Mouse (Mus musculus): Measurements from ENCODE around the gene Gmcl1. TPM values are rescaled to one million over a fixed set of nuclear protein-coding genes. Genes with fewer than 3 reads are reported as not detected.
A peak's percentile ranks its signal among the peaks of the same experiment; 100 is the strongest.

Gene Gmcl1
- total RNA-seq (2014; rRNA removed; ENCODE audit: low replicate concordance) (5.1 and 12.1 TPM in 2 replicates), polyA plus RNA-seq (2015; fragmentation: Nextera tagmentation; extraction: Ambion mirVana) (7.0 and 8.0 TPM in 2 replicates)

DNA sequence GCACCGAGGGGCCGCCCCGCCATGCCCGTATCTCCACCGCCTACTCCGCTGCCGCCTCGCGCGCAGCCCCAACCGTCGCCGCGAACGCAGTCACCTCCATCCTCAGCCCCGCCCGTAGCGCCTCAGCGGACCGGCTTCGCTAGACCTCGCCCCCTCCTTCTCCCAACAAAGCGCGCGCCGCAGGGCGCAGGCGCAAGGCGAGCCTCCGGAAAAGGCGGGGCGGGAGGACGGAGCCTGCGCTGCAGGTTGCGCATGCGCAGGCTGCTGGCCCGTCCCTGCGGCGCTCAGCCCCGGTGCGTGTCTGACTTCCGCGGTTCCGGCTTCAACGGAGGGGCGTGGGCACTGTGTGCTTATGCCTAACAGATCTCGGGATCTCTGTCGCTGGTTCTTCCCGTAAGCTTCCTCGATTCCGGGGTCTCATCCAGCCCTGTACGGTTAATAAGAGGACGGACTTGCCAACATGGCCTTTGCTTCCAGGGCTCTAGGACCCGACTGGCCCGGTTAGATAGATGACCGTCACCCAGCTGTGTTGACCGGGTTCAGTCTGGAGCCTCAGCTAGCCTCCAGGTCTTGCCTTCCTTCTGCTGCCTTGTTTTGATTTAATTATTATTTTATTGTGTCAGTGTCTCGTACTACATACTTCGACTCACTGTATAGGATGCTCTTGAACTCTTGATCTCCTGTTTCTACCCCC lies at the start of gene Gmcl1:
Gene Gmcl1 (minus strand): TSS at position 201 of the 694 bp plus-strand sequence.
- peak within 1 kb of the TSS; percentile 76 for H3K27ac ChIP-seq (ENCODE audit: low read depth)
- H3K4me2 ChIP-seq (ENCODE audit: low read depth, low read length): peak within 1 kb of the TSS; percentile 99
- peak within 1 kb of the TSS; percentile 95 for H3K4me3 ChIP-seq (ENCODE audit: low read depth, low read length)
- H3K4me1 ChIP-seq (ENCODE audit: control insufficient read depth, insufficient read depth): no peaks in the 10 kb centered on the region
- DNase-seq (ENCODE audit: low spot score): peak; percentile 96
- no peaks in the 10 kb centered on the region for H3K9me3 ChIP-seq (replicated peaks; ENCODE audit: control insufficient read depth, low read length)
- WGBS: under 1% methylated on average over 57 of the region's 59 CpGs
- TF ChIP-seq EP300 (IDR thresholded peaks at IDR 0.05; ENCODE audit: low read depth) (no peak), CTCF (IDR thresholded peaks at IDR 0.05; ENCODE audit: low read depth) (no peak)
- no peaks in the 10 kb centered on the region for H3K27me3 ChIP-seq (ENCODE audit: control insufficient read depth, insufficient read depth, low read length)
- H3K36me3 ChIP-seq (replicated peaks; ENCODE audit: control insufficient read depth, insufficient read depth, low read length): no peaks in the 10 kb centered on the region
- ATAC-seq (ENCODE audit: insufficient read depth, low read depth): peak; percentile 94
- H3K9ac ChIP-seq (replicated peaks; ENCODE audit: low read depth, low read length): peak within 1 kb of the TSS; percentile 73

DNA sequence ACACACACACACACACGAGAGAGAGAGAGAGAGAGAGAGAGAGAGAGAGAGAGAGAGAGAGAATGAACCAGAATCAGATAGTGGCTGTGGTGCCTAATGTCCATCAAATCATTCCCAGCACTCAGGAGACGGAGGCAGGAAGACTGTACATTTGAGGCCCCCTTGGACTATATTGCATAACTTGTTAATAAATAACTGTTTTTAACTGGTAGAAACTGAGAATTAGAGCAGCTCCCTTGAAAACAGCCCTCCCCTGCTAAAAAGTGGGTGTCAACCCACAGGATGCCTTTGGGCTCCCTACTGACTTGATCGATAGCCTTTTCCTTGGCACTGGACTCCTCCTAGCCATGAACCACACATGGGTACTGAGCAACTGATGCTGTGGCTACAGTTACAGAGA lies 49.2 kb upstream of the Gmcl1 start:
- Histone ChIP-seq H3K27ac (ENCODE audit: low read depth) (no peak overlapping the region), H3K4me1 (ENCODE audit: control insufficient read depth, insufficient read depth) (no peaks in the 10 kb centered on the region), H3K36me3 (replicated peaks; ENCODE audit: control insufficient read depth, insufficient read depth, low read length) (no peaks in the 10 kb centered on the region), H3K27me3 (ENCODE audit: control insufficient read depth, insufficient read depth, low read length) (no peaks in the 10 kb centered on the region), H3K9me3 (replicated peaks; ENCODE audit: control insufficient read depth, low read length) (no peaks in the 10 kb centered on the region), H3K4me3 (ENCODE audit: low read depth, low read length) (no peak overlapping the region), H3K4me2 (ENCODE audit: low read depth, low read length) (no peak overlapping the region), H3K9ac (replicated peaks; ENCODE audit: low read depth, low read length) (no peak overlapping the region)
- ATAC-seq (ENCODE audit: insufficient read depth, low read depth) (no peak), DNase-seq (ENCODE audit: low spot score) (no peak)
- TF ChIP-seq EP300 (IDR thresholded peaks at IDR 0.05; ENCODE audit: low read depth) (no peak), CTCF (IDR thresholded peaks at IDR 0.05; ENCODE audit: low read depth) (no peak)
- WGBS: 93% methylated on average over 2 of the region's 3 CpGs

DNA sequence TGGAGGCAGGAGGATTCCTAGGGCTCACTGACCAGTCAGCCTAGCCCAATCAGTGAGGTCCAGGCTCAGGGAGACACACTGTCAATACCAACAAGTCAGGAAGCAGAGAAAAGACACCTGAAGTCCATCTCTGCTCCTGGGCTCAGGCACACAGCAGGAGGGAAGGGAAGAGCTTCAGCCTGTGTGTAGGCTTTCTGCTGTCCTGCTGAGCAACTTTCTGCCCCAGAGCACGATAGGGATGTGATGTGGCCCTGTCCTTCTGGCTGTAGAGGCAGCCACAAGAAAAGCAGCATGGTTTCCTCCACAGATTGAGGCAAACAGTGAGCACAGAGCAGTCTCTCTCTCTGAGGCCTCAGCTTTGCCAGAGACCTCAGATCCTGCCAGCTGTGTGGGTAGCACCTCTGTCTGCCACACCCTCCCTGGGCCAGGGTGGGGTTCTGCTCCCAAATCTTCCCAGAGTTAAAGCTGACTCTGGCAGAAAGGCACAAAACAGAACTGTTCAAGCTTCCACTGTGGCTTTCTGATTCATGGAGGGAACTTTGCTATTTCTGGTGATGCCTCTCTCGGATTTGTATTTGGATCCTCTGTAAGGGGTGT lies 48.3 kb upstream of the Gmcl1 start:
- H3K4me3 ChIP-seq (ENCODE audit: low read depth, low read length): no peak overlapping the region
- no peaks in the 10 kb centered on the region for H3K27me3 ChIP-seq (ENCODE audit: control insufficient read depth, insufficient read depth, low read length)
- no peaks in the 10 kb centered on the region for H3K9me3 ChIP-seq (replicated peaks; ENCODE audit: control insufficient read depth, low read length)
- TF ChIP-seq CTCF (IDR thresholded peaks at IDR 0.05; ENCODE audit: low read depth) (no peak), EP300 (IDR thresholded peaks at IDR 0.05; ENCODE audit: low read depth) (no peak)
- no peak for DNase-seq (ENCODE audit: low spot score)
- H3K9ac ChIP-seq (replicated peaks; ENCODE audit: low read depth, low read length): no peak overlapping the region
- no peak for ATAC-seq (ENCODE audit: insufficient read depth, low read depth)
- 33% methylated on average over 2 of the region's 2 CpGs for WGBS
- H3K4me2 ChIP-seq (ENCODE audit: low read depth, low read length): no peak overlapping the region
- 0 out of 2 replicates have a peak, but pooled peaks cover 4% of the 10 kb centered on the region for H3K4me1 ChIP-seq (ENCODE audit: control insufficient read depth, insufficient read depth)
- no peaks in the 10 kb centered on the region for H3K36me3 ChIP-seq (replicated peaks; ENCODE audit: control insufficient read depth, insufficient read depth, low read length)
- no peak overlapping the region for H3K27ac ChIP-seq (ENCODE audit: low read depth)

DNA sequence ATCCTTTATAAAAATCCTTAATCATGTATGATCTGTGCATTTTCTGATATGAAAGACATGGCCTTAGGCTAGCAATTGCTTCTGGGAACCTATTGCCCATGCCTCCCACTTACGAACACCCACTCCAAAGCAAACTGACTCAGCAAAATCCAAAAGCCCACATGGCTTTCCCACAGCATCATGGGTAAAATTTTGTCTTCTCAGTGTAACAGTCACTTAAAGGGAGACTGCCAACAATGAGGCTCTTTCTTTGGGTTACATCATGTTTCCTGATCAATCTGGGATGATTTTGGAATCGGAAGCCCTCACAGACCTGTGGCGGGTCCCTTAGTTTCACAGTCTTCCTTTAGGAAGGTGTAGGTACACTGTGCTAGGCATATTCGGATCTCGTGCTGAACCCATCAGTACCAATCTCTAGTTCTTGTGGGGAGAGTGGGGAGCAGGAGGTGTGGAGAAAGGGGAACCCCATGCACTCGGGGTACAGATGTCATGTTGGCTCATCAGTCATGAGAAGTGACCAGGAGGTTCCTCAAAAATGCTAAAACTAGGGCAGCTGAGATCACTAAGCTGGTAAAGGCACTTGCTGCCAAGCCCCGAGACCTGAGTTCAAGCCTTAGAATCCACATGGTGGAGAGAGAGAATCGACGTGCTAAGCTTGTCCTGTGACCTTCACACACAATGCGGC lies 45.9 kb upstream of the Gmcl1 start:
- H3K4me1 ChIP-seq (ENCODE audit: control insufficient read depth, insufficient read depth): 0 out of 2 replicates have a peak, but pooled peaks cover 7% of the 10 kb centered on the region
- WGBS: 89% methylated on average over 10 of the region's 10 CpGs
- DNase-seq (ENCODE audit: low spot score) (no peak), ATAC-seq (ENCODE audit: insufficient read depth, low read depth) (no peak)
- H3K27ac ChIP-seq (ENCODE audit: low read depth): no peak overlapping the region
- no peak overlapping the region for H3K9ac ChIP-seq (replicated peaks; ENCODE audit: low read depth, low read length)
- H3K36me3 ChIP-seq (replicated peaks; ENCODE audit: control insufficient read depth, insufficient read depth, low read length): no peaks in the 10 kb centered on the region
- no peaks in the 10 kb centered on the region for H3K27me3 ChIP-seq (ENCODE audit: control insufficient read depth, insufficient read depth, low read length)
- H3K4me3 ChIP-seq (ENCODE audit: low read depth, low read length): no peak overlapping the region
- H3K9me3 ChIP-seq (replicated peaks; ENCODE audit: control insufficient read depth, low read length): no peaks in the 10 kb centered on the region
- no peak overlapping the region for H3K4me2 ChIP-seq (ENCODE audit: low read depth, low read length)
- TF ChIP-seq CTCF (IDR thresholded peaks at IDR 0.05; ENCODE audit: low read depth): no peak
- no peak for TF ChIP-seq EP300 (IDR thresholded peaks at IDR 0.05; ENCODE audit: low read depth)

DNA sequence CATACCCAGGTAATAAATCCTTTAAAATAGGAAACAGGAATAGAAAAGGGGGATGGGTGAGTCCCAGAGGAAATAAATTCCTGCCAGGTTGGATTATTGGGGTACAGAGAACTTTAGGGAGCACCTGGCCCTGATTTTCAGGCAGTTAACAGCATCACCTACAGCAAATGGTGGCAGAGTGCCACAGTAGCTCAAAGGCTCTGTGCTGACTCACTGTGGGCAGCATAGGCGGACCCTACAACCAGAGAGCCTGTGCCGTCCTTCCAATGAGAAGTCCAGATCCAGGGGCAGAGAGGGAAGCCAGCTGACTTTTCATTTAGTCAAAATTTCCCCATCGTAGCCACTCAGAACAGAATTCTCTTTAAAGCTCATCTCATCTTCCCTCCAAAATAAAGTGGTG lies 44.0 kb upstream of the Gmcl1 start:
- no peak overlapping the region for H3K4me2 ChIP-seq (ENCODE audit: low read depth, low read length)
- no peak for TF ChIP-seq CTCF (IDR thresholded peaks at IDR 0.05; ENCODE audit: low read depth)
- no peak for TF ChIP-seq EP300 (IDR thresholded peaks at IDR 0.05; ENCODE audit: low read depth)
- H3K9ac ChIP-seq (replicated peaks; ENCODE audit: low read depth, low read length): no peak overlapping the region
- H3K9me3 ChIP-seq (replicated peaks; ENCODE audit: control insufficient read depth, low read length): no peaks in the 10 kb centered on the region
- no peak for DNase-seq (ENCODE audit: low spot score)
- H3K4me1 ChIP-seq (ENCODE audit: control insufficient read depth, insufficient read depth): 0 out of 2 replicates have a peak, but pooled peaks cover 7% of the 10 kb centered on the region
- no peaks in the 10 kb centered on the region for H3K36me3 ChIP-seq (replicated peaks; ENCODE audit: control insufficient read depth, insufficient read depth, low read length)
- no peaks in the 10 kb centered on the region for H3K27me3 ChIP-seq (ENCODE audit: control insufficient read depth, insufficient read depth, low read length)
- peak overlapping the region; percentile 79 for H3K27ac ChIP-seq (ENCODE audit: low read depth)
- WGBS: 82% methylated on average over 3 of the region's 3 CpGs
- H3K4me3 ChIP-seq (ENCODE audit: low read depth, low read length): no peak overlapping the region
- no peak for ATAC-seq (ENCODE audit: insufficient read depth, low read depth)

All from heart, postnatal 0 days (tissue).